Mouse (Mus musculus) embryonic facial prominence, embryonic 14.5 days (tissue): Measurements from ENCODE around the gene Tmem208. TPM values are rescaled to one million over a fixed set of nuclear protein-coding genes. Genes with fewer than 3 reads are reported as not detected.

Source experiments
- ATAC-seq: fragments of 200-750 bp; cut with Nextera tagmentation; 2 replicates; pipeline ENCODE4 v1.8.0; 2017; ENCODE audit warnings: low read depth, moderate number of reproducible peaks, moderate TSS enrichment
- DNase-seq: peaks from one replicate; pipeline ENCODE4 v3.0.0-alpha.2; 2015; ENCODE audit warnings: low spot score
- H3K27ac ChIP-seq: fragments of 300-500 bp; sonication (generic); replicated peaks from 2 replicates; pipeline ENCODE4 v1.5.1; 2014; ENCODE audit warnings: low read depth, mild to moderate bottlenecking, low read length, moderate library complexity
- H3K27me3 ChIP-seq: fragments of 300-500 bp; sonication (generic); replicated peaks from 2 replicates; pipeline ENCODE4 v1.6.1; 2014; ENCODE audit warnings: low read length; ENCODE audit not compliant: control insufficient read depth, insufficient read depth
- H3K36me3 ChIP-seq: fragments of 300-500 bp; sonication (generic); 2 replicates; pipeline ENCODE4 v1.6.1; 2014; ENCODE audit warnings: low read length, mixed read lengths; ENCODE audit not compliant: control insufficient read depth, insufficient read depth
- H3K4me1 ChIP-seq: fragments of 300-500 bp; sonication (generic); 2 replicates; pipeline ENCODE4 v1.6.1; 2014; ENCODE audit warnings: antibody characterized with exemption, low read length; ENCODE audit not compliant: control insufficient read depth, insufficient read depth
- H3K4me2 ChIP-seq: fragments of 300-500 bp; sonication (generic); 2 replicates; pipeline ENCODE4 v1.6.1; 2014; ENCODE audit warnings: low read depth, mild to moderate bottlenecking, low read length, moderate library complexity, mixed read lengths
- H3K4me3 ChIP-seq: fragments of 300-500 bp; sonication (generic); 2 replicates; pipeline ENCODE4 v1.5.1; 2014; ENCODE audit warnings: low read depth, mild to moderate bottlenecking, low read length
- H3K9ac ChIP-seq: fragments of 300-500 bp; sonication (generic); 2 replicates; pipeline ENCODE4 v1.6.1; 2014; ENCODE audit warnings: low read depth, mild to moderate bottlenecking, low read length, moderate library complexity, mixed read lengths
- H3K9me3 ChIP-seq: fragments of 300-500 bp; sonication (generic); 2 replicates; pipeline ENCODE4 v1.6.1; 2016; ENCODE audit warnings: low read length; ENCODE audit not compliant: control insufficient read depth
- WGBS: fragments of 180-500 bp; shearing (Covaris S2); extraction: QIAGEN DNeasy Blood & Tissue Kit; methylation state at CpG from one replicate; pipeline ENCODE4 v1.1.7; 2014; 5-methylcytosine and 5-hydroxymethylcytosine counted together
- polyA plus RNA-seq: library from polyadenylated mRNA; unstranded; fragments of >200 nt; fragmentation: Nextera tagmentation; extraction: Ambion mirVana; gene quantifications from 2 replicates; pipeline ENCODE4 v1.2.1, GENCODE M21; 2014

Tmem208 gene
- polyA plus RNA-seq, 1 experiment from 2014 or later, result 132 TPM

GRCm38 (mm10) chr8:105350186-105350585, 24.0 kb downstream of the Tmem208 start:
- H3K4me2 ChIP-seq, result peak overlapping the region; percentile 98
- no peaks in the 10 kb centered on the region for H3K36me3 ChIP-seq
- H3K27me3 ChIP-seq, result no peaks in the 10 kb centered on the region
- H3K9ac ChIP-seq, result no peak overlapping the region
- DNase-seq (no peak), ATAC-seq (no peak)
- peaks cover 20% of the 10 kb centered on the region for H3K4me1 ChIP-seq
- peak overlapping the region; percentile 51; the same call in 1 of the 2 replicates for H3K4me3 ChIP-seq
- WGBS, result 33% methylated on average over 7 of the region's 7 CpGs
- H3K27ac ChIP-seq, result no peak overlapping the region
- no peaks in the 10 kb centered on the region for H3K9me3 ChIP-seq

- H3K27ac ChIP-seq, result no peak overlapping the region
- 71% methylated on average over 8 of the region's 8 CpGs for WGBS
- no peak for DNase-seq
These were observed 27.5 kb downstream of the Tmem208 start for GRCm38 (mm10) chr8:105353583-105354135.

GRCm38 (mm10) chr8:105354549-105354948, 28.4 kb downstream of the Tmem208 start:
- H3K4me1 ChIP-seq, result 0 out of 2 replicates have a peak, but pooled peaks cover 3% of the 10 kb centered on the region
- no peak overlapping the region for H3K4me3 ChIP-seq
- WGBS, result 85% methylated on average over 4 of the region's 4 CpGs
- ATAC-seq (no peak), DNase-seq (no peak)
- 0 out of 2 replicates have a peak overlapping the region, but pooled peaks have one; percentile 0 for H3K9ac ChIP-seq
- H3K27ac ChIP-seq, result no peak overlapping the region
- H3K9me3 ChIP-seq, result no peaks in the 10 kb centered on the region
- H3K4me2 ChIP-seq, result no peak overlapping the region
- no peaks in the 10 kb centered on the region for H3K27me3 ChIP-seq
- H3K36me3 ChIP-seq, result 0 out of 2 replicates have a peak, but pooled peaks cover 3% of the 10 kb centered on the region

More at GRCm38 (mm10) chr8:105353583-105354135, 27.5 kb downstream of the Tmem208 start:
- no peak overlapping the region for H3K9ac ChIP-seq
- H3K9me3 ChIP-seq, result no peaks in the 10 kb centered on the region
- H3K4me1 ChIP-seq, result 0 out of 2 replicates have a peak, but pooled peaks cover 3% of the 10 kb centered on the region
- no peak overlapping the region for H3K4me3 ChIP-seq
- ATAC-seq, result no peak
- no peak overlapping the region for H3K4me2 ChIP-seq
- H3K36me3 ChIP-seq, result 0 out of 2 replicates have a peak, but pooled peaks cover 3% of the 10 kb centered on the region
- no peaks in the 10 kb centered on the region for H3K27me3 ChIP-seq

- H3K9me3 ChIP-seq, result no peaks in the 10 kb centered on the region
- H3K4me2 ChIP-seq, result no peak overlapping the region
- H3K9ac ChIP-seq, result no peak overlapping the region
- ATAC-seq (no peak), DNase-seq (no peak)
- 0 out of 2 replicates have a peak, but pooled peaks cover 3% of the 10 kb centered on the region for H3K36me3 ChIP-seq
- 0 out of 2 replicates have a peak, but pooled peaks cover 1% of the 10 kb centered on the region for H3K4me1 ChIP-seq
- no peak overlapping the region for H3K4me3 ChIP-seq
- no peaks in the 10 kb centered on the region for H3K27me3 ChIP-seq
- no peak overlapping the region for H3K27ac ChIP-seq
- WGBS, result 56% methylated on average over 26 of the region's 26 CpGs
These were observed 29.2 kb downstream of the Tmem208 start for GRCm38 (mm10) chr8:105355179-105356024.

GRCm38 (mm10) chr8:105356681-105357080, 30.5 kb downstream of the Tmem208 start:
- Histone ChIP-seq H3K4me1 (no peaks in the 10 kb centered on the region), H3K9ac (no peak overlapping the region), H3K27ac (no peak overlapping the region), H3K27me3 (no peaks in the 10 kb centered on the region), H3K9me3 (no peaks in the 10 kb centered on the region), H3K4me2 (no peak overlapping the region), H3K4me3 (no peak overlapping the region), H3K36me3 (0 out of 2 replicates have a peak, but pooled peaks cover 3% of the 10 kb centered on the region)
- no peak for DNase-seq
- ATAC-seq, result no peak
- 83% methylated on average over 14 of the region's 14 CpGs for WGBS

GRCm38 (mm10) chr8:105359208-105359607, 33.1 kb downstream of the Tmem208 start:
- DNase-seq (no peak), ATAC-seq (no peak)
- Histone ChIP-seq H3K4me2 (no peak overlapping the region), H3K27me3 (no peaks in the 10 kb centered on the region), H3K9ac (no peak overlapping the region), H3K9me3 (no peaks in the 10 kb centered on the region), H3K4me1 (no peaks in the 10 kb centered on the region), H3K4me3 (no peak overlapping the region), H3K36me3 (peaks cover 3% of the 10 kb centered on the region; the same call in 1 of the 2 replicates), H3K27ac (no peak overlapping the region)
- 68% methylated on average over 15 of the region's 15 CpGs for WGBS

- Histone ChIP-seq H3K27me3 (no peaks in the 10 kb centered on the region), H3K4me3 (no peak overlapping the region), H3K9me3 (no peaks in the 10 kb centered on the region), H3K9ac (no peak overlapping the region), H3K27ac (no peak overlapping the region), H3K4me2 (no peak overlapping the region), H3K4me1 (no peaks in the 10 kb centered on the region), H3K36me3 (peaks cover 3% of the 10 kb centered on the region; the same call in 1 of the 2 replicates)
- no peak for ATAC-seq
- peak; percentile 79 for DNase-seq
- 30% methylated on average over 4 of the region's 4 CpGs for WGBS
These were observed 33.5 kb downstream of the Tmem208 start for GRCm38 (mm10) chr8:105359646-105360045.

- Histone ChIP-seq H3K4me2 (no peak overlapping the region), H3K4me1 (no peaks in the 10 kb centered on the region), H3K27me3 (no peaks in the 10 kb centered on the region), H3K27ac (no peak overlapping the region; the same call in 1 of the 2 replicates), H3K36me3 (peaks cover 10% of the 10 kb centered on the region), H3K4me3 (no peak overlapping the region), H3K9me3 (peaks cover 3% of the 10 kb centered on the region; the same call in 1 of the 2 replicates), H3K9ac (no peak overlapping the region)
- 66% methylated on average over 12 of the region's 12 CpGs for WGBS
- DNase-seq, result peak; percentile 67
- ATAC-seq, result no peak
These were observed 35.9 kb downstream of the Tmem208 start for GRCm38 (mm10) chr8:105361751-105362702.
